Mouse (Mus musculus) kidney, adult 2 months (tissue): ENCODE measurements around the gene Med7.

ENCODE experiments used
- CTCF ChIP-seq: fragments of 200-500 bp; conservative IDR thresholded peaks from 2 replicates; pipeline ENCODE4 v1.5.1; 2011; ENCODE audit warnings: low read depth, mild to moderate bottlenecking, control low read depth, low read length, moderate library complexity, mixed read lengths; ENCODE audit not compliant: insufficient read depth, insufficient read length
- POLR2A ChIP-seq: fragments of 200-500 bp; IDR thresholded peaks from one replicate; pipeline ENCODE4 v1.6.1; 2011; ENCODE audit warnings: low read depth, low read length, control low read depth

DNA sequence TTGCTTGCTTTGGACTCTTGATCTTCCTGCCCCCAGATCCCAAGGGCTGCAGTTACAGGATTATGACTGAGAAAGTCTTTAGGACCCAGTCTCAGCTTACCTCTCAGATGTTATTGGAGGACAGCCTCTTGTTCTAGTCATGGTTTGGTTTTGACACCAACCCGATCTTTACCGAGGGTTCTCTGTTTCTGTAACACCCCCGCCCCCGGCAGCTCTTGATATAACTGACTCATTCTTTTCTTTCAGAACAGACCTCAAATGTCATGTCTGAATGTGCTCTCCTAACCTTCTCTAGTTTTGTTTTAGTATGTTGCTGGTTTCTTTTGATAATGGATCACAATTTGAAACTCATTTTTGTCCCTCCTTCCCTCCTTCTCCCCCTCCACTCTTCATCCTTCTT is 37.5 kb downstream of the Med7 start:
- TF ChIP-seq POLR2A (no peak), CTCF (no peak)
